ENCODE assay signal across 11 mouse cellular contexts in the genomic region with DNA sequence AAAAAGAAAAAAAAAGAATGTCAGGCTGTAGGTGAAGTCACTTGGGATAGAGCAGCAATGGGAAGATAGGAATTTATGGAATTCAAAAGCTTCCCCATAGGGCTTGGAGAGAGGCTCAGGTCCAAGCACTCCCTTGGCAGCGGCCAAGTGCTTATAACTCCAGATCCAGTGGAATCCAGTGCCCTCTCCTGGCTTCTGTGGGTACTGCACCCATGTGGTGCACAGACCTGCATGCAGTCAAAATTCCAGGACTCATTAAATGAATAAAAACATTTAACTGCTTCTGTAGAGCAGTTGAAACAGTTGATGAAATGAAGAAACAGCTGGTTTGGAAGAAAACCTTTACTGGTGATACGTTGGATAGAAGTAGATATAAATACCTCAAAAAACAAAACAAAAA.
DNase-seq lines count a peak whose midpoint lies in the region; ATAC-seq and TF ChIP-seq lines count a peak whose summit lies in the region.
"Had no signal": no experiment of that assay in that cellular context is flagged by ENCODE, and none has a peak within 500 bp of the region (broad histone marks: within the 10 kb centered on the region; RNA-seq: fewer than 3 reads in every experiment).

No protein-coding gene starts in this region.

- no peak overlapping the region for H3K4me2 ChIP-seq in forebrain, postnatal 0 days (ENCODE audit: low read depth)
- H3K4me2 ChIP-seq in forebrain, embryonic 16.5 days (ENCODE audit: low read length), result no peak overlapping the region
- H3K4me2 ChIP-seq: liver, embryonic 15.5 days had no signal

- no peaks in the 10 kb centered on the region for H3K4me1 ChIP-seq in forebrain, postnatal 0 days (ENCODE audit: insufficient read depth)
- peaks cover 14% of the 10 kb centered on the region for H3K4me1 ChIP-seq in forebrain, embryonic 16.5 days (replicated peaks; ENCODE audit: control insufficient read depth, insufficient read depth, low read length)
- H3K4me1 ChIP-seq in lung, adult 2 months (ENCODE audit: control insufficient read depth, insufficient read depth, low read length), result no peaks in the 10 kb centered on the region
- peaks cover 1 to 6% of the 10 kb centered on the region in 2 experiments; a peak in 1 of 4 replicates for H3K4me1 ChIP-seq in ES-E14 (ENCODE audit: control insufficient read depth in 2 of 2, insufficient read depth in 2 of 2, low read length in 2 of 2, poor library complexity in 1 of 2)
- H3K4me1 ChIP-seq: liver, embryonic 15.5 days had no signal

- 91% methylated on average over 2 of the region's 2 CpGs for WGBS in forebrain, postnatal 0 days
- WGBS in forebrain, embryonic 16.5 days, result 91% methylated on average over 2 of the region's 2 CpGs
- WGBS in lung, adult 2 months, result 86% methylated on average over 2 of the region's 2 CpGs

- in situ Hi-C loops in ES-E14 (cut with MboI; ENCODE audit: low sequenced_read_pairs in 2 of 2, unreplicated experiment in 2 of 2), result no loop called here

- no peak for DNase-seq in forebrain, postnatal 0 days
- no peak for DNase-seq in lung, adult 2 months
- DNase-seq in lung, adult 18-20 months, result no peak
- DNase-seq in ES-E14 (ENCODE audit: low read depth, low spot score), result no peak
- DNase-seq in splenic B cell, adult 2 months (ENCODE audit: low read depth, low spot score), result peak; percentile 16
- DNase-seq in cerebellum, adult 18-20 months, result no peak
- DNase-seq in layer of hippocampus, postnatal 25 days (ENCODE audit: extremely low spot score in 1 of 2, low spot score in 1 of 2), result no peak
- DNase-seq: embryo, embryonic 11 days had no signal

- H3K4me3 ChIP-seq in forebrain, postnatal 0 days (ENCODE audit: low read depth, low read length), result no peak overlapping the region
- no peak overlapping the region for H3K4me3 ChIP-seq in forebrain, embryonic 16.5 days (replicated peaks; ENCODE audit: low read length)
- no peak overlapping the region for H3K4me3 ChIP-seq in lung, adult 2 months (replicated peaks; ENCODE audit: extremely low read depth, low read depth, low read length)
- H3K4me3 ChIP-seq in ES-E14 (ENCODE audit: insufficient read depth in 1 of 2, low read depth in 1 of 2, low read length in 2 of 2, poor library complexity in 1 of 2, severe bottlenecking in 1 of 2), result no peak overlapping the region
- H3K4me3 ChIP-seq: liver, embryonic 15.5 days; myocyte had no signal

- H3K9me3 ChIP-seq in forebrain, postnatal 0 days (ENCODE audit: low read length), result no peaks in the 10 kb centered on the region
- no peaks in the 10 kb centered on the region for H3K9me3 ChIP-seq in forebrain, embryonic 16.5 days (ENCODE audit: control insufficient read depth, low read length)
- 0 out of 2 replicates have a peak, but pooled peaks cover 2% of the 10 kb centered on the region for H3K9me3 ChIP-seq in ES-E14 (ENCODE audit: control insufficient read depth, insufficient read depth, low read depth, low read length)
- H3K9me3 ChIP-seq: liver, embryonic 15.5 days had no signal

- H3K27ac ChIP-seq in forebrain, postnatal 0 days (ENCODE audit: low read depth, low read length), result no peak overlapping the region
- no peak overlapping the region for H3K27ac ChIP-seq in forebrain, embryonic 16.5 days (ENCODE audit: low read length)
- no peak overlapping the region for H3K27ac ChIP-seq in ES-E14 (ENCODE audit: insufficient read depth, low read depth, low read length, poor library complexity, severe bottlenecking)
- H3K27ac ChIP-seq: liver, embryonic 15.5 days had no signal

- H3K9ac ChIP-seq in forebrain, postnatal 0 days, result no peak overlapping the region
- H3K9ac ChIP-seq in forebrain, embryonic 16.5 days (replicated peaks; ENCODE audit: low read depth, low read length), result no peak overlapping the region
- H3K9ac ChIP-seq in ES-E14 (ENCODE audit: insufficient read depth, low read depth, low read length, poor library complexity, severe bottlenecking), result no peak overlapping the region
- H3K9ac ChIP-seq: liver, embryonic 15.5 days had no signal

- TF ChIP-seq POLR2A in lung, adult 2 months (IDR thresholded peaks at IDR 0.05; ENCODE audit: borderline replicate concordance, extremely low read depth, low read depth, low read length), result no peak

- peak; percentile 43 for TF ChIP-seq CTCF in forebrain, postnatal 0 days (IDR thresholded peaks at IDR 0.05; ENCODE audit: low read depth)
- peak; percentile 28; the same call in 1 of the 2 replicates for TF ChIP-seq CTCF in lung, adult 2 months (IDR thresholded peaks at IDR 0.05; ENCODE audit: insufficient read depth, low read length)

- no peaks in the 10 kb centered on the region for H3K36me3 ChIP-seq in forebrain, postnatal 0 days (ENCODE audit: insufficient read depth)
- H3K36me3 ChIP-seq in forebrain, embryonic 16.5 days (ENCODE audit: control insufficient read depth, insufficient read depth), result no peaks in the 10 kb centered on the region
- no peaks in the 10 kb centered on the region for H3K36me3 ChIP-seq in ES-E14 (ENCODE audit: control insufficient read depth, insufficient read depth, low read length, poor library complexity, severe bottlenecking)
- H3K36me3 ChIP-seq in splenic B cell, adult 2 months (ENCODE audit: control insufficient read depth, insufficient read depth, low read length, poor library complexity, severe bottlenecking), result no peaks in the 10 kb centered on the region
- H3K36me3 ChIP-seq: liver, embryonic 15.5 days had no signal

- ATAC-seq in forebrain, postnatal 0 days, result no peak
- no peak for ATAC-seq in forebrain, embryonic 16.5 days

- H3K27me3 ChIP-seq in forebrain, postnatal 0 days (ENCODE audit: insufficient read depth, low read length), result no peaks in the 10 kb centered on the region
- no peaks in the 10 kb centered on the region for H3K27me3 ChIP-seq in forebrain, embryonic 16.5 days (replicated peaks; ENCODE audit: control insufficient read depth, insufficient read depth, low read length)
- H3K27me3 ChIP-seq in splenic B cell, adult 2 months (ENCODE audit: control insufficient read depth, insufficient read depth, low read length, poor library complexity, severe bottlenecking), result no peaks in the 10 kb centered on the region
- H3K27me3 ChIP-seq: liver, embryonic 15.5 days had no signal

TF ChIP-seq in ES-E14, 5 proteins besides CTCF, POLR2A, EP300 and RAD21:
- TF ChIP-seq HCFC1 (IDR thresholded peaks at IDR 0.05; ENCODE audit: borderline replicate concordance, insufficient read depth, low read length) (no peak), CHD2 (IDR thresholded peaks at IDR 0.05; ENCODE audit: low read depth, low read length) (no peak), ZC3H11A (IDR thresholded peaks at IDR 0.05; ENCODE audit: borderline replicate concordance, low read depth, low read length) (peak; percentile 89; the same call in 1 of the 2 replicates), MAFK (IDR thresholded peaks at IDR 0.05; ENCODE audit: insufficient read depth, low read depth, low read length) (no peak), ZNF384 (IDR thresholded peaks at IDR 0.05; ENCODE audit: low read depth, low read length) (no peak)
